Mouse (Mus musculus): ENCODE measurements around the gene Pole3.

GRCm38 (mm10) chr4:62519122-62519848 lies 5.6 kb downstream of the Pole3 start:
- TF ChIP-seq POLR2A (IDR thresholded peaks at IDR 0.05; ENCODE audit: low read depth, low read length), result no peak
- TF ChIP-seq ZKSCAN1 (IDR thresholded peaks at IDR 0.05; ENCODE audit: borderline replicate concordance, low read depth, low read length), result no peak
- no peak; the same call in 1 of the 2 replicates for TF ChIP-seq EP300 (IDR thresholded peaks at IDR 0.05; ENCODE audit: low read length)
- no peak for TF ChIP-seq POLR2AphosphoS2 (IDR thresholded peaks at IDR 0.05; ENCODE audit: low read depth, low read length)
- no peak for TF ChIP-seq CTCF (conservative IDR thresholded peaks at IDR 0.05 in 1 of 2, IDR thresholded peaks at IDR 0.05 in 1 of 2; ENCODE audit: low read depth in 2 of 2, low read length in 2 of 2)
- TF ChIP-seq USF1 (IDR thresholded peaks at IDR 0.05; ENCODE audit: low read depth, low read length), result no peak
- no peak for TF ChIP-seq SMC3 (IDR thresholded peaks at IDR 0.05; ENCODE audit: low read depth, low read length)
